Mouse (Mus musculus) layer of hippocampus, adult 18-20 months (tissue): ENCODE data around the gene Slc16a4. TPM values are rescaled to one million over a fixed set of nuclear protein-coding genes. Genes with fewer than 3 reads are reported as not detected.

Experiments used
- DNase-seq, 2 experiments: peaks; one replicate each; pipeline ENCODE4 v3.0.0; 2022; ENCODE audit warnings: low spot score in 2 of 2
- long read RNA-seq: library from polyadenylated mRNA; stranded (forward); transcript quantifications from one replicate; pipeline ENCODE4 v2.0.0, GENCODE M21; 2021
- total RNA-seq, 2 experiments: library from RNA; stranded (reverse); gene quantifications; 2 replicates each; pipeline ENCODE4 v1.2.3; 2021

The Slc16a4 gene
- total RNA-seq = under 1 TPM; 0.43 to 0.77 TPM
- long read RNA-seq, partial matches to known transcripts = 0 of 2 reads
- long read RNA-seq, other reads (novel, unspliced or antisense) = 1 of 2 reads

- DNase-seq = no peak
These were observed at the start of gene Slc16a4 for GRCm38 (mm10) chr3:107290764-107291381. TSS of gene Slc16a4 (plus strand) at chr3:107291230.

GRCm38 (mm10) chr3:107241389-107242094 lies 49.5 kb upstream of the Slc16a4 start:
- no peak for DNase-seq

- DNase-seq = no peak
These were observed 44.2 kb upstream of the Slc16a4 start for GRCm38 (mm10) chr3:107246876-107247275.

GRCm38 (mm10) chr3:107249042-107249441 lies 42.0 kb upstream of the Slc16a4 start:
- DNase-seq = no peak

GRCm38 (mm10) chr3:107250320-107250719 lies 40.7 kb upstream of the Slc16a4 start:
- DNase-seq = no peak

GRCm38 (mm10) chr3:107252035-107252434 lies 39.0 kb upstream of the Slc16a4 start:
- DNase-seq = no peak

- DNase-seq = no peak
These were observed 37.1 kb upstream of the Slc16a4 start for GRCm38 (mm10) chr3:107253925-107254324.

GRCm38 (mm10) chr3:107255992-107256391 lies 35.0 kb upstream of the Slc16a4 start:
- DNase-seq = no peak

- no peak for DNase-seq
These were observed 34.3 kb upstream of the Slc16a4 start for GRCm38 (mm10) chr3:107256724-107257123.

- DNase-seq = peak in 1 of 2 experiments; percentile 43
These were observed 33.1 kb upstream of the Slc16a4 start for GRCm38 (mm10) chr3:107257924-107258323.

- peak in 1 of 2 experiments; percentile 42 for DNase-seq
These were observed 29.8 kb upstream of the Slc16a4 start for GRCm38 (mm10) chr3:107260956-107261850.

- peak in 1 of 2 experiments; percentile 41 for DNase-seq
These were observed 29.2 kb upstream of the Slc16a4 start for GRCm38 (mm10) chr3:107261851-107262165.

- no peak for DNase-seq
These were observed 24.1 kb upstream of the Slc16a4 start for GRCm38 (mm10) chr3:107266814-107267345.

- no peak for DNase-seq
These were observed 18.6 kb upstream of the Slc16a4 start for GRCm38 (mm10) chr3:107272433-107272832.

GRCm38 (mm10) chr3:107273820-107274219 lies 17.2 kb upstream of the Slc16a4 start:
- peak; percentile 64 to 84 for DNase-seq

- no peak for DNase-seq
These were observed 15.7 kb upstream of the Slc16a4 start for GRCm38 (mm10) chr3:107275351-107275750.

GRCm38 (mm10) chr3:107275996-107276395 lies 15.0 kb upstream of the Slc16a4 start:
- DNase-seq = no peak

GRCm38 (mm10) chr3:107276626-107277025 lies 14.4 kb upstream of the Slc16a4 start:
- no peak for DNase-seq

GRCm38 (mm10) chr3:107278479-107279269 lies 12.4 kb upstream of the Slc16a4 start, which contains the start of gene Lamtor5:
TSS of gene Lamtor5 (plus strand) at chr3:107278858.
- DNase-seq = peak; percentile 88 to 94

- no peak for DNase-seq
These were observed 4.9 kb upstream of the Slc16a4 start for GRCm38 (mm10) chr3:107286123-107286522.

GRCm38 (mm10) chr3:107287346-107287745 lies 3.7 kb upstream of the Slc16a4 start:
- no peak for DNase-seq
